ENCODE assay signal across 9 mouse cellular contexts in the genomic region with DNA sequence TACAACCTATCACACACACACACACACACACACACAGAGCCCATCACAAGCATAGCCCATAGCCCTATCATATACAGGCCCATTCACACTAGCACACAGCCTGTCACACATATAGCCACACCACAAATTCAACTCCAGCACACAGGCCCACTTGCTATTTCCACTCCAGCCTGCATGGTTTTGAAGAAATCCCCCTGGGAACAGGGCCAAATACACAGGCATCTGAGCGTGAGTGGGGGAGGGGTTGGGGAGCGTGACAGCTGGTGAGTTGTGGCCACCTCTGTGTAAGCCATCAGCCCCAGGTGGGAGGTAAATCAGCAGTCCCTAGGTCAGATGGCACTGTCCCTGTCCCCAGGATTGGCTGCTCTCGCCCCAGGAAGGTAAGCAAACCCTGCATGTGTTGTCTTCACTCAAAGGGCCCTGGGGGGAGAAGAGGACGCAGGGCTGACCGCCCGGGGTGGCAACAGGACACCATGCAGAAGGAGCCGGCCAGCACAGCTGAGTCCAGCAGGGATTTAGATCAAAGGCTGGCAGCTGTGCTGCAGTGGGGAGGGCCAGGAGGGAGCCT.
DNase-seq lines count a peak whose midpoint lies in the region; ATAC-seq and TF ChIP-seq lines count a peak whose summit lies in the region.
"Had no signal": no experiment of that assay in that cellular context is flagged by ENCODE, and none has a peak within 500 bp of the region (broad histone marks: within the 10 kb centered on the region; RNA-seq: fewer than 3 reads in every experiment).

No protein-coding gene starts in this region.

- H3K27ac ChIP-seq in kidney, adult 2 months (ENCODE audit: insufficient read depth, low read depth, low read length): no peak overlapping the region
- H3K27ac ChIP-seq in forebrain, embryonic 13.5 days: peak overlapping the region; percentile 66
- no peak overlapping the region for H3K27ac ChIP-seq in limb, embryonic 11.5 days (replicated peaks; ENCODE audit: low read depth, low read length)
- H3K27ac ChIP-seq in neural tube, embryonic 15.5 days (replicated peaks): no peak overlapping the region; the same call in 1 of the 2 replicates

- H3K9ac ChIP-seq in forebrain, embryonic 13.5 days: peak overlapping the region; percentile 13; the same call in 1 of the 2 replicates
- H3K9ac ChIP-seq in limb, embryonic 11.5 days (ENCODE audit: low read length): no peak overlapping the region
- no peak overlapping the region for H3K9ac ChIP-seq in neural tube, embryonic 15.5 days (replicated peaks)

- H3K4me2 ChIP-seq in forebrain, embryonic 13.5 days: peak overlapping the region; percentile 21
- H3K4me2 ChIP-seq in limb, embryonic 11.5 days (ENCODE audit: low read depth, severe bottlenecking): no peak overlapping the region
- H3K4me2 ChIP-seq in neural tube, embryonic 15.5 days: no peak overlapping the region

- 43% methylated on average over 7 of the region's 7 CpGs for WGBS in kidney, adult 2 months
- 8% methylated on average over 7 of the region's 7 CpGs for WGBS in forebrain, embryonic 13.5 days
- whole genome bisulfite sequencing in limb, embryonic 11.5 days: 6% methylated on average over 7 of the region's 7 CpGs
- WGBS in neural tube, embryonic 15.5 days: 3% methylated on average over 7 of the region's 7 CpGs

- H3K27me3 ChIP-seq in kidney, adult 2 months (replicated peaks; ENCODE audit: control insufficient read depth, insufficient read depth, low read length): no peaks in the 10 kb centered on the region
- H3K27me3 ChIP-seq in forebrain, embryonic 13.5 days: no peaks in the 10 kb centered on the region
- H3K27me3 ChIP-seq in limb, embryonic 11.5 days (ENCODE audit: control insufficient read depth, insufficient read depth, low read length): no peaks in the 10 kb centered on the region
- 0 out of 2 replicates have a peak, but pooled peaks cover 4% of the 10 kb centered on the region for H3K27me3 ChIP-seq in neural tube, embryonic 15.5 days (replicated peaks)

- H3K9me3 ChIP-seq in forebrain, embryonic 13.5 days (replicated peaks): no peaks in the 10 kb centered on the region
- no peaks in the 10 kb centered on the region; the same call in 1 of the 2 replicates for H3K9me3 ChIP-seq in limb, embryonic 11.5 days (ENCODE audit: control insufficient read depth, low read length)
- H3K9me3 ChIP-seq in neural tube, embryonic 15.5 days (replicated peaks): no peaks in the 10 kb centered on the region
- H3K9me3 ChIP-seq: megakaryocyte, embryonic 14.5 days had no signal

- H3K4me3 ChIP-seq in kidney, adult 2 months (ENCODE audit: insufficient read depth, low read depth, low read length): no peak overlapping the region
- no peak overlapping the region for H3K4me3 ChIP-seq in forebrain, embryonic 13.5 days
- H3K4me3 ChIP-seq in limb, embryonic 11.5 days (ENCODE audit: low read depth, low read length): no peak overlapping the region
- no peak overlapping the region for H3K4me3 ChIP-seq in neural tube, embryonic 15.5 days (replicated peaks)
- H3K4me3 ChIP-seq: megakaryocyte, embryonic 14.5 days had no signal

- DNase-seq in kidney, postnatal 10 days: peak; percentile 56
- DNase-seq in kidney, adult 2 months: no peak
- DNase-seq in limb, embryonic 11.5 days (ENCODE audit: low spot score): peak; percentile 62
- DNase-seq in cerebellum, adult 18-20 months: no peak
- no peak for DNase-seq in ovary, adult 18-20 months (ENCODE audit: low spot score)

- no peak for TF ChIP-seq CTCF in kidney, adult 2 months (conservative IDR thresholded peaks at IDR 0.05; ENCODE audit: insufficient read depth, insufficient read length, low read depth, low read length)

- H3K4me1 ChIP-seq in kidney, adult 2 months (ENCODE audit: control insufficient read depth, insufficient read depth, low read length): no peaks in the 10 kb centered on the region
- peaks cover 46% of the 10 kb centered on the region for H3K4me1 ChIP-seq in forebrain, embryonic 13.5 days
- H3K4me1 ChIP-seq in limb, embryonic 11.5 days (ENCODE audit: control insufficient read depth, insufficient read depth, low read length): peaks cover 10% of the 10 kb centered on the region
- H3K4me1 ChIP-seq in neural tube, embryonic 15.5 days: peaks cover 30% of the 10 kb centered on the region
- H3K4me1 ChIP-seq: megakaryocyte, embryonic 14.5 days had no signal

- no peak for TF ChIP-seq POLR2A in kidney, adult 2 months (IDR thresholded peaks at IDR 0.05; ENCODE audit: low read depth, low read length)

- H3K36me3 ChIP-seq in kidney, adult 2 months (ENCODE audit: control insufficient read depth, insufficient read depth, low read length): no peaks in the 10 kb centered on the region
- H3K36me3 ChIP-seq in forebrain, embryonic 13.5 days (ENCODE audit: poor library complexity, severe bottlenecking): no peaks in the 10 kb centered on the region
- H3K36me3 ChIP-seq in limb, embryonic 11.5 days (ENCODE audit: control insufficient read depth, insufficient read depth, low read length): no peaks in the 10 kb centered on the region
- no peaks in the 10 kb centered on the region for H3K36me3 ChIP-seq in neural tube, embryonic 15.5 days

- ATAC-seq in forebrain, embryonic 13.5 days: peak; percentile 73
- ATAC-seq in limb, embryonic 11.5 days (ENCODE audit: insufficient number of reproducible peaks, low FRiP score, low TSS enrichment, low read depth): peak; percentile 78
- peak; percentile 58 for ATAC-seq in neural tube, embryonic 15.5 days (ENCODE audit: low FRiP score)
- ATAC-seq in frontal cortex, adult (ENCODE audit: low TSS enrichment): no peak

Comparison
In these comparisons a context has a peak if more than half of its experiments do, and no peak if none do; other contexts are left out.
1. DNase-seq: peak in kidney, postnatal 10 days (single experiment) and limb, embryonic 11.5 days (single experiment); none in kidney, adult 2 months (single experiment), cerebellum, adult 18-20 months (0 of 2) and ovary, adult 18-20 months (single experiment).